Mouse (Mus musculus): Measurements from ENCODE around the gene Tlr9. TPM values are rescaled to one million over a fixed set of nuclear protein-coding genes. Genes with fewer than 3 reads are reported as not detected.

Tlr9 gene
- total and polyA plus RNA-seq, 3 experiments: not detected

DNA sequence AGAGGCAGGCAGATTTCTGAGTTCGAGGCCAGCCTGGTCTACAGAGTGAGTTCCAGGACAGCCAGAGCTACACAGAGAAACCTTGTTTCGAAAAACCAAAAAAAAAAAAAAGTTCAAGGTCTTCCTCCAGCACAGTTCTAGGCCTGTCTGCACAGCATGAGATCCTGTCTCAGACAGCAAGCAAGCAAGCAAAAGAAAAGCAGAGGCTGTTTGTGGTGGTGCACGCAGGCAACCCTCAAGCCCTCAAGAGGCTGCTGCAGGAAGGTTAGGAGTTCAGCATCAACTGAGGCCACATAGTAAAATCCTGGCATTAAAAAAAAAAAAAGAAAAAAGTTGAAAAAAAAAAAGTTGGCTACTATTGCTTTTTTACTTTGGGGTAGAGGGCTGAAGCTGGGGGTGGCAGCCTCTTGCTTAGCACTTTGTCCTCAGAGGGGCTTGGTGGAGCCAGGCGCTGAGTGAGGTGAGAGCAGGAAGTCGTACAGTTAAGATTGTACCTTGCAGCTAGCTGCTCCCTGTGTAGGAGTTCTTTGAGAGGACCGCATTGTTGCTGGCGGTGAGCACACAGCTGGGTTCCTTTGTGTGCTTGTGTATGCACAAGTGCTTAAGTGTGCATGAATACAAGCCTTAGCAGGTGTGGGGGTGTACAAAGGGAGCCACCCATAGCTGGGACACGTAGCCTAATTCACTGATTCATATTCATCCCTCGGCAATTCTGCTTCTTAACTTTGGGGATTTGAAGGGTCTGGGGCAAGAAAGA lies 11.4 kb upstream of the Tlr9 start:
- TF ChIP-seq E2F4 (IDR thresholded peaks at IDR 0.05; ENCODE audit: borderline replicate concordance, low read depth, low read length) (no peak), TBP (IDR thresholded peaks at IDR 0.05; ENCODE audit: low read depth, low read length) (no peak), POLR2A (IDR thresholded peaks at IDR 0.05; ENCODE audit: control insufficient read depth in 1 of 2, insufficient read depth in 1 of 2, low read depth in 1 of 2, low read length in 2 of 2, poor library complexity in 1 of 2) (no peak), KAT2A (conservative IDR thresholded peaks at IDR 0.05; ENCODE audit: low read depth, low read length) (no peak), RCOR1 (IDR thresholded peaks at IDR 0.05; ENCODE audit: low read depth, low read length) (no peak), MYB (IDR thresholded peaks at IDR 0.05; ENCODE audit: low read depth, low read length) (no peak), TAL1 (IDR thresholded peaks at IDR 0.05; ENCODE audit: low read length) (no peak), ZC3H11A (IDR thresholded peaks at IDR 0.05; ENCODE audit: low read depth, low read length) (no peak), EP300 (IDR thresholded peaks at IDR 0.05; ENCODE audit: low read depth in 1 of 2, low read length in 2 of 2) (no peak), USF1 (IDR thresholded peaks at IDR 0.05; ENCODE audit: low read depth, low read length) (no peak), USF2 (IDR thresholded peaks at IDR 0.05; ENCODE audit: borderline replicate concordance in 1 of 2, insufficient read depth in 1 of 2, low read depth in 1 of 2, low read length in 2 of 2) (no peak), MAZ (IDR thresholded peaks at IDR 0.05; ENCODE audit: low read depth, low read length) (no peak), BHLHE40 (IDR thresholded peaks at IDR 0.05; ENCODE audit: borderline replicate concordance, low read depth, low read length) (no peak), CTCF (IDR thresholded peaks at IDR 0.05 in 2 of 3, conservative IDR thresholded peaks at IDR 0.05 in 1 of 3; ENCODE audit: control insufficient read depth in 1 of 3, insufficient read depth in 1 of 3, low read depth in 2 of 3, low read length in 3 of 3, poor library complexity in 1 of 3, severe bottlenecking in 1 of 3) (no peak), MAFK (IDR thresholded peaks at IDR 0.05; ENCODE audit: borderline replicate concordance, low read depth, low read length) (no peak), NRF1 (IDR thresholded peaks at IDR 0.05; ENCODE audit: insufficient read depth, low read depth, low read length, poor library complexity, severe bottlenecking) (no peak), ELF1 (IDR thresholded peaks at IDR 0.05; ENCODE audit: low read depth, low read length) (no peak), CHD2 (IDR thresholded peaks at IDR 0.05; ENCODE audit: low read length) (no peak)
- H3K4me1 ChIP-seq (ENCODE audit: control insufficient read depth in 1 of 2, insufficient read depth in 2 of 2, low read length in 2 of 2): no peaks in the 10 kb centered on the region

More for the DNA sequence above, 11.4 kb upstream of the Tlr9 start:
- Histone ChIP-seq H3K27me3 (ENCODE audit: control insufficient read depth in 1 of 2, insufficient read depth in 2 of 2, low read length in 2 of 2) (no peaks in the 10 kb centered on the region), H3K9ac (ENCODE audit: control insufficient read depth, low read depth, low read length, poor library complexity, severe bottlenecking) (no peak overlapping the region), H3K27ac (ENCODE audit: control insufficient read depth, low read depth, low read length) (no peak overlapping the region), H3K9me3 (replicated peaks; ENCODE audit: insufficient read depth, low read length) (no peaks in the 10 kb centered on the region), H3K79me2 (ENCODE audit: control insufficient read depth, insufficient read depth, low read length, poor library complexity) (no peaks in the 10 kb centered on the region), H3K4me3 (ENCODE audit: control insufficient read depth in 1 of 2, insufficient read depth in 1 of 2, low read depth in 2 of 2, low read length in 2 of 2) (no peak overlapping the region), H3K36me3 (ENCODE audit: control insufficient read depth in 1 of 2, insufficient read depth in 2 of 2, low read length in 2 of 2) (no peaks in the 10 kb centered on the region; a peak in 1 of 4 replicates)
- DNase-seq (ENCODE audit: low read depth, low spot score): no peak

Data from MEL (cell line).